Mouse (Mus musculus): Measurements from ENCODE around the gene Fancm. TPM values are rescaled to one million over a fixed set of nuclear protein-coding genes. Genes with fewer than 3 reads are reported as not detected.

The Fancm gene
- polyA plus RNA-seq, 1 experiment, result 59.7 TPM

DNA sequence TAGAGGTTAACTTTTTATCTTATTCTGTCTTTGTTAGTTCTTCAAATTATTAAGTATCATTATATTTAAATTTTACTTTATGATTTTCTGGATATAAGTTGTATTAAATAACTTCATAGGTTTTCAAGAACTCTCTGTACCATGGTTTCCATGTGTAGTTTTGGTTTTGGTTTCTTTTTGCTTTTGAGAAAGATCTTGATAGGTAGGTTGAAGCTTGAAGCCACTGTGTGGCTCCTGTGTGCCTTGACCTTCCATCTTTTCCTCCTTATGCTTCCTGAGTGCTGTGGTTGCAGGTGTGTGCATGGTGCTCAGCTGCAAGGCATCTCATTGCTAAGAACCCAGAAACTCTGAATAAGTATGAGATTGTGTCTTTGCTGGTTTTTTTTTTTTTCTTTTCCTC is 26.6 kb upstream of the Fancm start:
- no peaks in the 10 kb centered on the region for H3K4me1 ChIP-seq (ENCODE audit: control insufficient read depth, insufficient read depth, low read length)
- peaks cover 28% of the 10 kb centered on the region for H3K36me3 ChIP-seq (ENCODE audit: control insufficient read depth, insufficient read depth, low read length, poor library complexity, severe bottlenecking)
- TF ChIP-seq POLR2A (IDR thresholded peaks at IDR 0.05; ENCODE audit: insufficient read depth, low read length) (no peak), CTCF (IDR thresholded peaks at IDR 0.05; ENCODE audit: low read depth, low read length) (no peak), EP300 (IDR thresholded peaks at IDR 0.05; ENCODE audit: insufficient read depth, low read depth, low read length) (no peak)
- H3K9ac ChIP-seq (ENCODE audit: low read depth, poor library complexity, severe bottlenecking), result no peak overlapping the region
- H3K4me3 ChIP-seq (ENCODE audit: low read depth, low read length), result no peak overlapping the region
- no peaks in the 10 kb centered on the region for H3K9me3 ChIP-seq (replicated peaks; ENCODE audit: control insufficient read depth, insufficient read depth, low read length, poor library complexity, severe bottlenecking)
- no peak overlapping the region for H3K27ac ChIP-seq (ENCODE audit: insufficient read depth, low read length)
- no peaks in the 10 kb centered on the region for H3K27me3 ChIP-seq (ENCODE audit: control insufficient read depth, insufficient read depth, low read length, poor library complexity, severe bottlenecking)

DNA sequence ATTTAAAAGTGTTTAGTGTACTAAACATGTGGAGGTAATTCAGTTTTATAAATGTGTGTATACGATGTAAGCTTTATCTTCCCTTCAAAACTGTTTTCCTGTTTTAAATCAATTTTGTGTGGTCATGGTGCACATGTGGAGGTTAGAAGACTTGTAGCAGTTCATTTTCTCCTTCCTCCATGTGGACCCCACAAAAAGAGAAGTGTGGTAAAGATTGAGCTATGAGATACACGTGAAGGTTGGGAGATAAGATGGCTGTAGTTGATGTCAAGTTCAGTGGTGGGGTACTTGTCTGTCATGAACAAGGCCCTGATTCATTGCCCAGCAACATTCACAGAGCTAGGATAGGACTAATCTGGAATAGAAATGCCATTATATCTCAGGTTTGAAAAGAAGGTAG is 17.2 kb upstream of the Fancm start:
- H3K36me3 ChIP-seq (ENCODE audit: control insufficient read depth, insufficient read depth, low read length, poor library complexity, severe bottlenecking), result peaks cover 60% of the 10 kb centered on the region
- no peak overlapping the region for H3K4me3 ChIP-seq (ENCODE audit: low read depth, low read length)
- no peaks in the 10 kb centered on the region for H3K27me3 ChIP-seq (ENCODE audit: control insufficient read depth, insufficient read depth, low read length, poor library complexity, severe bottlenecking)
- no peak for TF ChIP-seq CTCF (IDR thresholded peaks at IDR 0.05; ENCODE audit: low read depth, low read length)
- TF ChIP-seq POLR2A (IDR thresholded peaks at IDR 0.05; ENCODE audit: insufficient read depth, low read length), result no peak
- TF ChIP-seq EP300 (IDR thresholded peaks at IDR 0.05; ENCODE audit: insufficient read depth, low read depth, low read length), result no peak
- no peaks in the 10 kb centered on the region for H3K4me1 ChIP-seq (ENCODE audit: control insufficient read depth, insufficient read depth, low read length)
- no peak overlapping the region for H3K9ac ChIP-seq (ENCODE audit: low read depth, poor library complexity, severe bottlenecking)
- H3K9me3 ChIP-seq (replicated peaks; ENCODE audit: control insufficient read depth, insufficient read depth, low read length, poor library complexity, severe bottlenecking), result no peaks in the 10 kb centered on the region
- H3K27ac ChIP-seq (ENCODE audit: insufficient read depth, low read length), result no peak overlapping the region

DNA sequence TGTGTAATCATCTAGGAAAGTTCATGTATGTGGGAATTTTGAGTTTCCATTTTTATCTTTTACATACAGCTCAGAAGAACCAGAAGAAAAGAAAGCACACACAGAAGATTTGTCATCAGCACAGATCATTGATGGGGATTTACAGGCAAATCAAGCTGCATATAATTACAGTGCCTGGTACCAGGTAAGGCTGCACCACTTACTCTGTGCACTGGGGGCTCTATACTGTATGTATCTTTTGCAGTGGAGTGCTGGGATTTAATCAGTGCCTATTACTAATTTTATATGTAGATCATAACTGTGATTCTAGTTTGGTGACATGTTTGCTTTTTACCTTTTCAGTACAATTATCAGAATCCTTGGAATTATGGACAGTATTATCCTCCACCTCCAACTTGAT is 14.3 kb upstream of the Fancm start:
- Histone ChIP-seq H3K27ac (ENCODE audit: insufficient read depth, low read length) (no peak overlapping the region), H3K9me3 (replicated peaks; ENCODE audit: control insufficient read depth, insufficient read depth, low read length, poor library complexity, severe bottlenecking) (no peaks in the 10 kb centered on the region), H3K9ac (ENCODE audit: low read depth, poor library complexity, severe bottlenecking) (no peak overlapping the region), H3K4me3 (ENCODE audit: low read depth, low read length) (no peak overlapping the region), H3K27me3 (ENCODE audit: control insufficient read depth, insufficient read depth, low read length, poor library complexity, severe bottlenecking) (no peaks in the 10 kb centered on the region), H3K36me3 (ENCODE audit: control insufficient read depth, insufficient read depth, low read length, poor library complexity, severe bottlenecking) (peaks cover 64% of the 10 kb centered on the region), H3K4me1 (ENCODE audit: control insufficient read depth, insufficient read depth, low read length) (no peaks in the 10 kb centered on the region)
- TF ChIP-seq POLR2A (IDR thresholded peaks at IDR 0.05; ENCODE audit: insufficient read depth, low read length) (no peak), EP300 (IDR thresholded peaks at IDR 0.05; ENCODE audit: insufficient read depth, low read depth, low read length) (no peak), CTCF (IDR thresholded peaks at IDR 0.05; ENCODE audit: low read depth, low read length) (no peak)

DNA sequence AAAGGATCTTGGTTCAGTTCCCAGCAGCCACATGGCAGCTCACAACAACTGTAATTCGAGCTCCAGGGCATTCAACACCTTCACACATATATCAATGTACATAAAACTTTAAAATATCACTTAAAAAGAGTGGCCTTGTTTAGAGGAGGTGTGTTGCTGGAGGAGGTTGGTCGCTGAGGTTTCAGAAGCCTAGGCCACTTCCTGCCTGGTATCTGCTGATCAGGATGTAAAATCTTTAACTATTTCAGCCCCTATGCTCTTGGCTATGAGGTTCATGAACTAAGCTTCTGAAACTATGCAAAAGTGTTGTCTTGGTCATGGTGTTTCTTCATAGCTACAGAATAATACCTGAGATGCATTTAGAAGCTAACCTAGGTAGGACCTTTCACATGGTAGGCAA is 10.2 kb upstream of the Fancm start:
- no peaks in the 10 kb centered on the region for H3K27me3 ChIP-seq (ENCODE audit: control insufficient read depth, insufficient read depth, low read length, poor library complexity, severe bottlenecking)
- no peak for TF ChIP-seq POLR2A (IDR thresholded peaks at IDR 0.05; ENCODE audit: insufficient read depth, low read length)
- TF ChIP-seq EP300 (IDR thresholded peaks at IDR 0.05; ENCODE audit: insufficient read depth, low read depth, low read length), result no peak
- TF ChIP-seq CTCF (IDR thresholded peaks at IDR 0.05; ENCODE audit: low read depth, low read length), result no peak
- H3K4me1 ChIP-seq (ENCODE audit: control insufficient read depth, insufficient read depth, low read length), result peaks cover 2% of the 10 kb centered on the region
- H3K36me3 ChIP-seq (ENCODE audit: control insufficient read depth, insufficient read depth, low read length, poor library complexity, severe bottlenecking), result peaks cover 81% of the 10 kb centered on the region
- H3K9me3 ChIP-seq (replicated peaks; ENCODE audit: control insufficient read depth, insufficient read depth, low read length, poor library complexity, severe bottlenecking), result no peaks in the 10 kb centered on the region
- H3K27ac ChIP-seq (ENCODE audit: insufficient read depth, low read length), result no peak overlapping the region; the same call in 1 of the 2 replicates
- no peak overlapping the region for H3K9ac ChIP-seq (ENCODE audit: low read depth, poor library complexity, severe bottlenecking)
- H3K4me3 ChIP-seq (ENCODE audit: low read depth, low read length), result no peak overlapping the region

DNA sequence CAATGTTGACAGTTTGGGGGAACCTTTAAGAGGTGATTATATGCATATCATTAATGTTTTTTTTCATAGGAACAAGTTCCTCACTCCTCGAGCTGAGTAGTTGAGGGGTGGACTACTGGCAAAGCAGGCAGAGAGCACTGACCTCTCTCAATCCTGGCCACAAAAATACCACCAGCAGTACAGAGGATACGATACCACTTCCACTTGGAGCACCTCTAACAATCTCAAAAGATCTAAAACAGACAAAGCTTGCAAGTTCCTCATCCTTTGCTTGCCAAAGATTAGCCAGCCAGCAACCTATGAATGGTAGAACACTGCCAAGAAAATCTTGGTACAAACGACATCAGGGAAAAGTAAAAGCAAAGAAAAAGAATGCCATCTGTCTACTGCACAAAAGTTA is 9.2 kb upstream of the Fancm start:
- H3K36me3 ChIP-seq (ENCODE audit: control insufficient read depth, insufficient read depth, low read length, poor library complexity, severe bottlenecking), result peaks cover 78% of the 10 kb centered on the region
- H3K4me1 ChIP-seq (ENCODE audit: control insufficient read depth, insufficient read depth, low read length), result peaks cover 2% of the 10 kb centered on the region
- no peaks in the 10 kb centered on the region for H3K27me3 ChIP-seq (ENCODE audit: control insufficient read depth, insufficient read depth, low read length, poor library complexity, severe bottlenecking)
- peak overlapping the region; percentile 44; the same call in 1 of the 2 replicates for H3K27ac ChIP-seq (ENCODE audit: insufficient read depth, low read length)
- no peak overlapping the region for H3K9ac ChIP-seq (ENCODE audit: low read depth, poor library complexity, severe bottlenecking)
- TF ChIP-seq EP300 (IDR thresholded peaks at IDR 0.05; ENCODE audit: insufficient read depth, low read depth, low read length) (no peak), POLR2A (IDR thresholded peaks at IDR 0.05; ENCODE audit: insufficient read depth, low read length) (no peak), CTCF (IDR thresholded peaks at IDR 0.05; ENCODE audit: low read depth, low read length) (no peak)
- no peaks in the 10 kb centered on the region for H3K9me3 ChIP-seq (replicated peaks; ENCODE audit: control insufficient read depth, insufficient read depth, low read length, poor library complexity, severe bottlenecking)
- no peak overlapping the region for H3K4me3 ChIP-seq (ENCODE audit: low read depth, low read length)

DNA sequence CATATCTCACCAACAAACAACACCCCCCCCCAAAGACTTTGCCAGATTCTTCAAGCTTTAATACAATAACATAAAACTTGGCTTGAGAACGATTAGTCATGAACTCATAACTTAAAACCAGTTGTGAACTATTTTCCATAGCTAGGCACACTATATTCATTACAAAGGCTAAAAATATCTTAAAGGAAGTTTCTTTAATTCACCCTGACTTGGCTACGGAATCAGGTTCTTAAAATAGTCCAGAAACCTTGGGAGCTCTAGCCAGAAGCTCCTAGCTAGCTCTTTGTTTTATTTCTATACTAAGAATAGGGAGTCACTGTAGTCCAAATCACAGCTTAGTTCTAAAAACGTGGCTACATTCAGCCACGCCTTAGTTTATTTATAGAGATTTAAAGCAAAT is 7.0 kb upstream of the Fancm start:
- H3K4me1 ChIP-seq (ENCODE audit: control insufficient read depth, insufficient read depth, low read length), result peaks cover 2% of the 10 kb centered on the region
- no peaks in the 10 kb centered on the region for H3K27me3 ChIP-seq (ENCODE audit: control insufficient read depth, insufficient read depth, low read length, poor library complexity, severe bottlenecking)
- no peaks in the 10 kb centered on the region for H3K9me3 ChIP-seq (replicated peaks; ENCODE audit: control insufficient read depth, insufficient read depth, low read length, poor library complexity, severe bottlenecking)
- no peak overlapping the region for H3K9ac ChIP-seq (ENCODE audit: low read depth, poor library complexity, severe bottlenecking)
- no peak overlapping the region for H3K27ac ChIP-seq (ENCODE audit: insufficient read depth, low read length)
- TF ChIP-seq POLR2A (IDR thresholded peaks at IDR 0.05; ENCODE audit: insufficient read depth, low read length), result no peak
- no peak for TF ChIP-seq CTCF (IDR thresholded peaks at IDR 0.05; ENCODE audit: low read depth, low read length)
- no peak for TF ChIP-seq EP300 (IDR thresholded peaks at IDR 0.05; ENCODE audit: insufficient read depth, low read depth, low read length)
- H3K4me3 ChIP-seq (ENCODE audit: low read depth, low read length), result no peak overlapping the region
- peaks cover 66% of the 10 kb centered on the region for H3K36me3 ChIP-seq (ENCODE audit: control insufficient read depth, insufficient read depth, low read length, poor library complexity, severe bottlenecking)
